Mouse (Mus musculus) myocyte (in vitro differentiated cells): ENCODE measurements around the gene Mical1.

Experiments used
- E2F4 ChIP-seq: IDR thresholded peaks from one replicate; pipeline ENCODE4 v1.6.1; 2011; ENCODE audit warnings: mild to moderate bottlenecking, control low read depth, moderate library complexity; ENCODE audit not compliant: insufficient read depth
- MAX ChIP-seq: IDR thresholded peaks from one replicate; pipeline ENCODE4 v1.6.1; 2011; ENCODE audit warnings: low read depth, mild to moderate bottlenecking, control low read depth
- MYOD1 ChIP-seq, 3 experiments: IDR thresholded peaks; one replicate each; pipeline ENCODE4 v1.6.1; 2011; ENCODE audit warnings: control low read depth in 2 of 3, low read depth in 2 of 3, mild to moderate bottlenecking in 2 of 3, moderate library complexity in 1 of 3; ENCODE audit not compliant: insufficient read length in 2 of 3, control insufficient read depth in 1 of 3
- POLR2A ChIP-seq: IDR thresholded peaks from one replicate; pipeline ENCODE4 v1.6.1; 2011; ENCODE audit warnings: low read depth, mild to moderate bottlenecking, control low read depth, moderate library complexity; ENCODE audit not compliant: insufficient read length
- REST ChIP-seq: IDR thresholded peaks from one replicate; pipeline ENCODE4 v1.6.1; 2011; ENCODE audit warnings: mild to moderate bottlenecking, control low read depth, moderate library complexity; ENCODE audit not compliant: insufficient read depth, insufficient read length
- TCF12 ChIP-seq: IDR thresholded peaks from one replicate; pipeline ENCODE4 v1.6.1; 2011; ENCODE audit warnings: mild to moderate bottlenecking, control low read depth; ENCODE audit not compliant: poor library complexity, insufficient read depth, severe bottlenecking
- USF1 ChIP-seq: IDR thresholded peaks from one replicate; pipeline ENCODE4 v1.6.1; 2011; ENCODE audit warnings: low read depth, mild to moderate bottlenecking, control low read depth, moderate library complexity

DNA sequence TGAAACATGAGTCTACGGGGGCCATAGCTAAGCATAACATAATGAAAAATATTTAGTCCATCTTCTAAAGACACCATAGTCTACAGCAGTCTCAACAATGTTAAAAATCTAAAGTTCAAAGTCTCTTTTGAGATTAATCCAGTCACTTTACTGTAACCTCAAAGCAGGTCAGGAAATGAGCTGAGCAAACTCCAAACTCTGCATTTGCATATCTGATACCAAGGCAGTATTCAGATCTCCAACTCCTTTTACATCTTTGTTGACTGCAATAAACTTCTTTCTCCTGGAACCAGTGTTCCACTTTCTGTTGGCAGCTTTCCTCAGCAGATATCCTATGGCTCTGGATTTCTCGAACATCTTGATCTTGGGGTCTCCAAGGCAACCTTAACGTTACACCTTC is 5.4 kb upstream of the Mical1 start:
- TF ChIP-seq MAX: no peak
- no peak for TF ChIP-seq E2F4
- no peak for TF ChIP-seq POLR2A
- TF ChIP-seq TCF12: no peak
- no peak for TF ChIP-seq MYOD1 (IDR thresholded peaks at IDR 0.05; ENCODE audit: control insufficient read depth in 1 of 3, insufficient read length in 2 of 3, low read depth in 2 of 3)
- TF ChIP-seq USF1: no peak
- no peak for TF ChIP-seq REST
